Mouse (Mus musculus): ENCODE measurements at regions not wholly inside any gene's neighbourhood (a gene's known extent, or its start where the extent isn't known, plus 50 kb on each side); places are given as distances from the start of the nearest gene placed in this dataset.

GRCm38 (mm10) chr11:19264798-19265671, 246.2 kb upstream of the Meis1 start:
- Histone ChIP-seq H3K4me2 (no peak overlapping the region), H3K27ac (replicated peaks) (peak overlapping the region; percentile 35; the same call in 1 of the 2 replicates), H3K27me3 (no peaks in the 10 kb centered on the region), H3K9me3 (no peaks in the 10 kb centered on the region), H3K4me1 (replicated peaks) (peaks cover 4% of the 10 kb centered on the region; the same call in 1 of the 2 replicates), H3K36me3 (no peaks in the 10 kb centered on the region), H3K9ac (no peak overlapping the region), H3K4me3 (no peak overlapping the region)
- peak; percentile 82 for ATAC-seq (ENCODE audit: low read depth)
- 54% methylated on average over 18 of the region's 18 CpGs for WGBS

- no peaks in the 10 kb centered on the region for H3K36me3 ChIP-seq
- H3K9ac ChIP-seq: no peak overlapping the region
- no peak for ATAC-seq (ENCODE audit: low read depth)
- H3K4me3 ChIP-seq: no peak overlapping the region
- H3K4me1 ChIP-seq (replicated peaks): peaks cover 4% of the 10 kb centered on the region; the same call in 1 of the 2 replicates
- H3K9me3 ChIP-seq: no peaks in the 10 kb centered on the region
- H3K27ac ChIP-seq (replicated peaks): 0 out of 2 replicates have a peak overlapping the region, but pooled peaks have one; percentile 35
- WGBS: 47% methylated on average over 3 of the region's 3 CpGs
- H3K4me2 ChIP-seq: no peak overlapping the region
- no peaks in the 10 kb centered on the region for H3K27me3 ChIP-seq
These were observed 246.8 kb upstream of the Meis1 start for GRCm38 (mm10) chr11:19265672-19265972.

- H3K4me2 ChIP-seq: no peak overlapping the region
- no peak overlapping the region for H3K27ac ChIP-seq (replicated peaks)
- no peak overlapping the region for H3K9ac ChIP-seq
- no peaks in the 10 kb centered on the region for H3K4me1 ChIP-seq (replicated peaks)
- 85% methylated on average over 6 of the region's 6 CpGs for WGBS
- H3K27me3 ChIP-seq: no peaks in the 10 kb centered on the region
- no peaks in the 10 kb centered on the region for H3K9me3 ChIP-seq
- no peak overlapping the region for H3K4me3 ChIP-seq
- no peak for ATAC-seq (ENCODE audit: low read depth)
- H3K36me3 ChIP-seq: no peaks in the 10 kb centered on the region
These were observed 272.2 kb upstream of the Meis1 start for GRCm38 (mm10) chr11:19290971-19291370.

DNA sequence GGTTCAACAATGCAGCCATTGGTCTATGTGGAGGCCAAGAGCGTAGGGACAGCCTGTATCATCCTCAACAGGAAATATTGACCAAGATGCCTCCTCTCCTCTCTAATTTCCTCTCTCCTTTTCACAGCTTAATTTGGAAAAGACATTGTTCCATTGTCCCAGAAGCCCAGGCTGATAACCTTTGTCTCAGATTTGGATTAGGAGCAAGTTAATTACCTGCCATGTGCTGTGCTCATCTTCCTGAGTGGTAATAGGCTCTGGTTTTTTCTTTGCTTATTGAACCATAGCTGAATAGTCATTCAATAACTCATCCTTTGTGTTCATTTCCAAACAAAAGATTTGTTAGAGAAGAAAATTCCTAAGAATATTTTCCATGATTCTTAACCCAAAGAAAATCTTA, 280.6 kb upstream of the Meis1 start:
- ATAC-seq (ENCODE audit: low read depth): no peak
- WGBS: 93% methylated on average over 1 of the region's 1 CpGs
- H3K36me3 ChIP-seq: no peaks in the 10 kb centered on the region

DNA sequence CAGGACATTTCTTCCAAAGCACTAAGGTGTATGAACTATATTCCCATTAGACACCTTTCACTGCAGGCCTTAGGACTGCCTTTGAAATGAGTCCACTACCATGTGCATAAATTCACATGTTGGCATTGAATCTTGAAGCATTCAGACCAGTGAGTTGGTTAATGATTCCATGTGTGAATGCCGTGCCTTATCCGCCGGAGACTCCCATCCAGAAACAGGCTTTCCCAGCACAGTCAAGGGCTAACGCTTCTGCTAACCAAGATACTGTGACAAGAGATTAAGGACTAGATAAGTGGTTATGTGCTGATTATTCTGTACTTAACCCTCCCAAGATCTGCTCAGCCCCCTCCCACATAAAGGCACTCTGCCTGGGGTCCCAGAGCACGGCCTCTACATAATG, 287.9 kb upstream of the Meis1 start:
- no peaks in the 10 kb centered on the region for H3K36me3 ChIP-seq
- 90% methylated on average over 5 of the region's 5 CpGs for WGBS
- no peak for ATAC-seq (ENCODE audit: low read depth)

More for the DNA sequence above, 280.6 kb upstream of the Meis1 start:
- Histone ChIP-seq H3K27me3 (no peaks in the 10 kb centered on the region), H3K4me3 (no peak overlapping the region), H3K9ac (no peak overlapping the region), H3K4me1 (replicated peaks) (peaks cover 8% of the 10 kb centered on the region; the same call in 1 of the 2 replicates), H3K4me2 (no peak overlapping the region), H3K9me3 (no peaks in the 10 kb centered on the region), H3K27ac (replicated peaks) (no peak overlapping the region)

GRCm38 (mm10) chr11:19330685-19331239, 312.0 kb upstream of the Meis1 start:
- ATAC-seq (ENCODE audit: low read depth): no peak
- H3K9me3 ChIP-seq: peaks cover 3% of the 10 kb centered on the region; the same call in 1 of the 2 replicates
- no peaks in the 10 kb centered on the region for H3K36me3 ChIP-seq
- H3K4me3 ChIP-seq: no peak overlapping the region
- no peak overlapping the region for H3K4me2 ChIP-seq
- H3K4me1 ChIP-seq (replicated peaks): no peaks in the 10 kb centered on the region
- WGBS: 77% methylated on average over 2 of the region's 3 CpGs
- no peak overlapping the region for H3K27ac ChIP-seq (replicated peaks)
- H3K9ac ChIP-seq: no peak overlapping the region
- no peaks in the 10 kb centered on the region for H3K27me3 ChIP-seq

More for the DNA sequence above, 287.9 kb upstream of the Meis1 start:
- Histone ChIP-seq H3K4me3 (no peak overlapping the region), H3K4me2 (no peak overlapping the region), H3K9me3 (no peaks in the 10 kb centered on the region), H3K4me1 (replicated peaks) (peaks cover 8% of the 10 kb centered on the region; the same call in 1 of the 2 replicates), H3K9ac (no peak overlapping the region), H3K27ac (replicated peaks) (no peak overlapping the region), H3K27me3 (no peaks in the 10 kb centered on the region)

GRCm38 (mm10) chr11:19332274-19332673, 313.5 kb upstream of the Meis1 start:
- no peak overlapping the region for H3K4me3 ChIP-seq
- no peak for ATAC-seq (ENCODE audit: low read depth)
- H3K27me3 ChIP-seq: no peaks in the 10 kb centered on the region
- H3K27ac ChIP-seq (replicated peaks): no peak overlapping the region
- no peak overlapping the region for H3K4me2 ChIP-seq
- H3K9ac ChIP-seq: no peak overlapping the region
- H3K9me3 ChIP-seq: peaks cover 3% of the 10 kb centered on the region; the same call in 1 of the 2 replicates
- H3K4me1 ChIP-seq (replicated peaks): no peaks in the 10 kb centered on the region
- H3K36me3 ChIP-seq: no peaks in the 10 kb centered on the region

GRCm38 (mm10) chr11:19332727-19333126, 313.9 kb upstream of the Meis1 start:
- no peak for ATAC-seq (ENCODE audit: low read depth)
- H3K4me1 ChIP-seq (replicated peaks): no peaks in the 10 kb centered on the region
- no peak overlapping the region for H3K4me2 ChIP-seq
- no peaks in the 10 kb centered on the region for H3K36me3 ChIP-seq
- no peak overlapping the region for H3K4me3 ChIP-seq
- 67% methylated on average over 1 of the region's 1 CpGs for WGBS
- no peaks in the 10 kb centered on the region for H3K27me3 ChIP-seq
- peaks cover 3% of the 10 kb centered on the region; the same call in 1 of the 2 replicates for H3K9me3 ChIP-seq
- H3K9ac ChIP-seq: no peak overlapping the region
- no peak overlapping the region for H3K27ac ChIP-seq (replicated peaks)

GRCm38 (mm10) chr11:19333908-19334487, 315.2 kb upstream of the Meis1 start:
- H3K27me3 ChIP-seq: no peaks in the 10 kb centered on the region
- no peak overlapping the region for H3K9ac ChIP-seq
- H3K4me2 ChIP-seq: no peak overlapping the region
- no peak for ATAC-seq (ENCODE audit: low read depth)
- H3K27ac ChIP-seq (replicated peaks): no peak overlapping the region
- 100% methylated on average over 1 of the region's 1 CpGs for WGBS
- no peak overlapping the region for H3K4me3 ChIP-seq
- peaks cover 3% of the 10 kb centered on the region; the same call in 1 of the 2 replicates for H3K9me3 ChIP-seq
- H3K4me1 ChIP-seq (replicated peaks): no peaks in the 10 kb centered on the region
- H3K36me3 ChIP-seq: no peaks in the 10 kb centered on the region

DNA sequence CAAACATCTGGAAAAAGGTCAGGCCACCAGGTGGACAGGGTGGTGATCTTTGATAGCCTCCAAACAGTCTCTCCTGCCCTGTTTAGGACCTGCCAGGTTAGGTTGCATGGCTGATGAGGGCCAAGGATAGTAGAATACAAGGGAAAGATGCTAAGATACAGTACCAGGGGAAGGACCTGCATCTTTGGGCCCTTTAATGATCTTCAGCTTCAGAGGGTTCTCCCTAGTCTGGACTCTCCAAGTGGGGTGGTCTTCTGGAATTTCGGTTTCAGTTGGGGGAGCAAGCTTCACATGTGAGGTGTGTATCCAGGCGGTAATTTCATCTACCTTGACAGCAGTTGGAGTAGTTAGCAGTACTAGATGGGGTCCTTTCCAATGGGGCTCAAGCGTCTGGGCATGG, 316.6 kb upstream of the Meis1 start:
- Histone ChIP-seq H3K36me3 (no peaks in the 10 kb centered on the region), H3K4me1 (replicated peaks) (no peaks in the 10 kb centered on the region), H3K27me3 (no peaks in the 10 kb centered on the region), H3K9ac (no peak overlapping the region), H3K9me3 (peaks cover 3% of the 10 kb centered on the region; the same call in 1 of the 2 replicates), H3K4me2 (no peak overlapping the region), H3K27ac (replicated peaks) (no peak overlapping the region), H3K4me3 (no peak overlapping the region)
- no peak for ATAC-seq (ENCODE audit: low read depth)
- 92% methylated on average over 3 of the region's 3 CpGs for WGBS

DNA sequence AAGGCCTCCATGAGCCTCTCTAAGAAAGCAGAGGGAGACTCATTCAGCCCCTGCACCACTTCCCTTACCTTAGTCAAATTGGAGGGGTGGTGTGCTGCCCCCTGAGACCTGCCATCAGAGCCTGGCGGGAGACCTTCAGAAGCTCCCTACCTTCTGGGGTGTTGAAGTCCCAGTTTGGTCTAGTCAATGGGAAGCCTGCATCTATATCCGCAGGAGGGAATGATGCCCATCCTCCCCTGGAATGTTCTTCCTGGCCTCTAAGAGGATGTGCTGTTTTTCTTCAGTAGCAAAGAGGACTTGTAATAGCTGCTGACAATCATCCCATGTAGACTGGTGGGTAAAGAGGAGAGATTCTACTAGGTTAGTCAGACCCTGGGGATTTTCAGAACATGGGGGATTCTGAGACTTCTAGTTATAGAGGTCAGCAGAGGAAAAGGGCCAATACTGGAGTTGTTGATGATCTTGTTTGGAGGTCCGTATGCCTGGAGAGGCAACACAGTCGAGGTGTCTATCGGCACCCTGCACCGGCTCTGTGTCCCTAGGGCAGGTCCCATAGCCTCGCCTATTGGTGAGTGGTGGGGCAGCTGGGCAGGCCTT, 321.0 kb upstream of the Meis1 start:
- Histone ChIP-seq H3K9ac (no peak overlapping the region), H3K27me3 (no peaks in the 10 kb centered on the region), H3K4me2 (no peak overlapping the region), H3K9me3 (no peaks in the 10 kb centered on the region), H3K4me1 (replicated peaks) (no peaks in the 10 kb centered on the region), H3K4me3 (no peak overlapping the region), H3K27ac (replicated peaks) (no peak overlapping the region), H3K36me3 (no peaks in the 10 kb centered on the region)
- no peak for ATAC-seq (ENCODE audit: low read depth)
- 97% methylated on average over 7 of the region's 7 CpGs for WGBS

- Histone ChIP-seq H3K4me2 (no peak overlapping the region), H3K27me3 (no peaks in the 10 kb centered on the region), H3K4me1 (replicated peaks) (no peaks in the 10 kb centered on the region), H3K4me3 (no peak overlapping the region), H3K9ac (no peak overlapping the region), H3K27ac (replicated peaks) (no peak overlapping the region), H3K36me3 (no peaks in the 10 kb centered on the region), H3K9me3 (no peaks in the 10 kb centered on the region)
- ATAC-seq (ENCODE audit: low read depth): no peak
- WGBS: 78% methylated on average over 5 of the region's 5 CpGs
These were observed 322.1 kb upstream of the Meis1 start for GRCm38 (mm10) chr11:19340889-19341288.
